24 mouse cellular contexts compared by ENCODE assay signal in genomic region chr4:107938124-107938523, GRCm38 (mm10). TPM values are rescaled to one million over a fixed set of nuclear protein-coding genes. Genes with fewer than 3 reads are reported as not detected.
A peak's percentile ranks its signal among the peaks of the same experiment; 100 is the strongest.
DNase-seq lines count a peak whose midpoint lies in the region; ATAC-seq and TF ChIP-seq lines count a peak whose summit lies in the region.
"Had no signal": no experiment of that assay in that cellular context is flagged by ENCODE, and none has a peak within 500 bp of the region (broad histone marks: within the 10 kb centered on the region; RNA-seq: fewer than 3 reads in every experiment).

No protein-coding gene starts in this region.

- H3K36me3 ChIP-seq in kidney, embryonic 16.5 days (ENCODE audit: insufficient read depth, low read length), result no peaks in the 10 kb centered on the region
- H3K36me3 ChIP-seq: forebrain, embryonic 15.5 days; hindbrain, embryonic 10.5 days; limb, embryonic 12.5 days; liver, embryonic 13.5 days; midbrain, embryonic 13.5 days; neural tube, embryonic 13.5 days had no signal

- intact Hi-C loops in heart, postnatal 14 days (cut with DNase I), result no loop called here

- H3K4me3 ChIP-seq in kidney, embryonic 16.5 days (ENCODE audit: low read length), result no peak overlapping the region
- H3K4me3 ChIP-seq in olfactory bulb, adult 2 months (ENCODE audit: insufficient read depth, low read depth, low read length), result no peak overlapping the region
- H3K4me3 ChIP-seq: erythroblast, embryonic 14.5 days; forebrain, embryonic 15.5 days; hindbrain, embryonic 10.5 days; limb, embryonic 12.5 days; liver, embryonic 13.5 days; midbrain, embryonic 13.5 days; neural tube, embryonic 13.5 days had no signal

- WGBS in kidney, embryonic 16.5 days, result 79% methylated on average over 2 of the region's 2 CpGs
- 51% methylated on average over 2 of the region's 2 CpGs for WGBS in olfactory bulb, adult 2 months

- no peaks in the 10 kb centered on the region for H3K9me3 ChIP-seq in kidney, embryonic 16.5 days (ENCODE audit: low read length)
- H3K9me3 ChIP-seq: forebrain, embryonic 15.5 days; hindbrain, embryonic 10.5 days; limb, embryonic 12.5 days; liver, embryonic 13.5 days; midbrain, embryonic 13.5 days; neural tube, embryonic 13.5 days had no signal

- H3K27me3 ChIP-seq in kidney, embryonic 16.5 days (ENCODE audit: insufficient read depth, low read length), result no peaks in the 10 kb centered on the region
- H3K27me3 ChIP-seq: forebrain, embryonic 15.5 days; limb, embryonic 12.5 days; liver, embryonic 13.5 days; midbrain, embryonic 13.5 days; neural tube, embryonic 13.5 days had no signal

- TF ChIP-seq CTCF in olfactory bulb, adult 2 months (IDR thresholded peaks at IDR 0.05; ENCODE audit: insufficient read depth, low read depth, low read length), result no peak

- TF ChIP-seq POLR2A in olfactory bulb, adult 2 months (IDR thresholded peaks at IDR 0.05; ENCODE audit: insufficient read depth, low read depth, low read length), result no peak

- peak; percentile 65 to 77 for DNase-seq in cerebellum, postnatal 10 days
- DNase-seq in cerebellum, adult 8-10 months, result no peak
- no peak for DNase-seq in kidney, postnatal 14 days
- peak; percentile 27 for DNase-seq in 3T3-L1 (ENCODE audit: low read depth, low spot score)
- DNase-seq in heart, adult 11 months, result no peak
- no peak for DNase-seq in heart, postnatal 14 days
- DNase-seq: adrenal gland, postnatal 14 days; gastrocnemius, postnatal 25 days; liver, embryonic 13.5 days; lung, embryonic 14.5 days; thymus, postnatal 36 days had no signal

- H3K9ac ChIP-seq in kidney, embryonic 16.5 days (replicated peaks; ENCODE audit: low read length), result no peak overlapping the region
- H3K9ac ChIP-seq: forebrain, embryonic 15.5 days; limb, embryonic 12.5 days; liver, embryonic 13.5 days; lung, embryonic 14.5 days; midbrain, embryonic 13.5 days; neural tube, embryonic 13.5 days had no signal

- peaks cover 8% of the 10 kb centered on the region for H3K4me1 ChIP-seq in kidney, embryonic 16.5 days (ENCODE audit: insufficient read depth, low read length)
- H3K4me1 ChIP-seq in olfactory bulb, adult 2 months (ENCODE audit: control insufficient read depth, insufficient read depth, low read length), result peaks cover 10% of the 10 kb centered on the region; the same call in 1 of the 2 replicates
- H3K4me1 ChIP-seq: hindbrain, embryonic 10.5 days; limb, embryonic 12.5 days; midbrain, embryonic 13.5 days; neural tube, embryonic 13.5 days had no signal

- no peak overlapping the region for H3K4me2 ChIP-seq in kidney, embryonic 16.5 days (replicated peaks; ENCODE audit: low read depth, low read length)
- H3K4me2 ChIP-seq: forebrain, embryonic 15.5 days; limb, embryonic 12.5 days; liver, embryonic 13.5 days; midbrain, embryonic 13.5 days; neural tube, embryonic 13.5 days had no signal

- H3K27ac ChIP-seq in kidney, embryonic 16.5 days (ENCODE audit: low read length), result peak overlapping the region; percentile 68; the same call in 1 of the 2 replicates
- H3K27ac ChIP-seq in olfactory bulb, adult 2 months (ENCODE audit: insufficient read depth, low read depth, low read length), result peak overlapping the region; percentile 73
- H3K27ac ChIP-seq: hindbrain, embryonic 10.5 days; limb, embryonic 12.5 days; liver, embryonic 13.5 days; midbrain, embryonic 13.5 days; neural tube, embryonic 13.5 days had no signal

- no peak for ATAC-seq in kidney, embryonic 16.5 days (ENCODE audit: low FRiP score, low TSS enrichment)
- ATAC-seq: activated CD4-positive, CD25-positive, alpha-beta regulatory T cell, adult 4 months; CD4-positive, CD25-positive, alpha-beta regulatory T cell, adult 4 months; midbrain, embryonic 13.5 days had no signal

RNA-seq across cellular contexts. Expression of gene Cpt2, which starts 14.7 kb away (rescaled TPM):
- polyA plus RNA-seq in kidney, embryonic 16.5 days (2015; fragmentation: Nextera tagmentation; extraction: Ambion mirVana), result 59.2 and 62.8 TPM in 2 replicates
- polyA plus RNA-seq in olfactory bulb, adult 2 months (2012; ENCODE audit: insufficient read depth, insufficient read length, low replicate concordance, missing spikeins), result not detected in 2 replicates
- 100 to 1,000 TPM; 257 to 276 TPM for total RNA-seq in heart, postnatal 14 days (2021)

RNA-seq across cellular contexts. Expression of gene Slc1a7, which starts 30.0 kb away (rescaled TPM):
- polyA plus RNA-seq in kidney, embryonic 16.5 days (2015; fragmentation: Nextera tagmentation; extraction: Ambion mirVana), result not detected in 2 replicates
- not detected in 2 replicates for polyA plus RNA-seq in olfactory bulb, adult 2 months (2012; ENCODE audit: insufficient read depth, insufficient read length, low replicate concordance, missing spikeins)
- under 1 TPM; 0.07 to 0.14 TPM for total RNA-seq in heart, postnatal 14 days (2021)
- total RNA-seq: common myeloid progenitor, adult 5-6 weeks; megakaryocyte progenitor cell, adult 5-6 weeks had no signal
- polyA plus RNA-seq: CD4-positive, CD25-positive, alpha-beta regulatory T cell, adult 4 months; erythroblast, embryonic 14.5 days; heart, embryonic 16.5 days; hindbrain, embryonic 10.5 days; limb, embryonic 12.5 days; liver, embryonic 13.5 days; midbrain, embryonic 13.5 days; neural tube, embryonic 13.5 days had no signal

RNA-seq across cellular contexts. Expression of gene 0610037L13Rik, which starts 48.5 kb away (rescaled TPM):
- polyA plus RNA-seq in kidney, embryonic 16.5 days (2015; fragmentation: Nextera tagmentation; extraction: Ambion mirVana), result 117 and 124 TPM in 2 replicates
- not detected in 2 replicates for polyA plus RNA-seq in olfactory bulb, adult 2 months (2012; ENCODE audit: insufficient read depth, insufficient read length, low replicate concordance, missing spikeins)
- 10 to 100 TPM; 54.1 to 56.9 TPM for total RNA-seq in heart, postnatal 14 days (2021)

RNA-seq across cellular contexts. Expression of gene Magoh, which starts 58.6 kb away (rescaled TPM):
- 158 and 165 TPM in 2 replicates for polyA plus RNA-seq in kidney, embryonic 16.5 days (2015; fragmentation: Nextera tagmentation; extraction: Ambion mirVana)
- not detected in 2 replicates for polyA plus RNA-seq in olfactory bulb, adult 2 months (2012; ENCODE audit: insufficient read depth, insufficient read length, low replicate concordance, missing spikeins)
- total RNA-seq in heart, postnatal 14 days (2021), result 10 to 100 TPM; 46.4 to 52.0 TPM

Comparison
In these comparisons a context has a peak if more than half of its experiments do, and no peak if none do; other contexts are left out.
1. DNase-seq: peak in cerebellum, postnatal 10 days (2 of 2) and 3T3-L1 (single experiment); none in cerebellum, adult 8-10 months (single experiment), kidney, postnatal 14 days (single experiment), heart, adult 11 months (single experiment) and heart, postnatal 14 days (0 of 2).